Comparison of ENCODE assay signal across 9 mouse cellular contexts in the genomic region with DNA sequence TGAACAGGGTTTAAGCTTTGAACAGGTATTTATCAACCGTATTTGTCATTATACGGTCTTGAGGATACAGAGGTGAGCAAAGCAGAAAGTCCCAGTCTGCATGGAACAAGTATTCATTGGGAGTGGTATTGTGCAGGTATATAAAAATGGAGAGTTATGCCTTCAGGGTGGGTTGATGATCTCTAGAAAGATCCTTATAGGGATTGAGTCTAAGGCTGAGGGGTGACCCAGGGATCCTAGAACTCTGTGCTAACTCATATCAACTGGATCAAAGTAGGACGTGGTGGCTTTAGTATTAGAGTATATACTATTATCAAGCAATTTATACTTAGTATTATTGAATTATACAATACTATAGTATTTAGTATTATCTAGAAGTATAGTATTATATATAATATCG.
DNase-seq lines count a peak whose midpoint lies in the region; ATAC-seq and TF ChIP-seq lines count a peak whose summit lies in the region.
"Had no signal": no experiment of that assay in that cellular context is flagged by ENCODE, and none has a peak within 500 bp of the region (broad histone marks: within the 10 kb centered on the region; RNA-seq: fewer than 3 reads in every experiment).

No protein-coding gene starts in this region.

- no peak for ATAC-seq in limb, embryonic 12.5 days (ENCODE audit: insufficient number of reproducible peaks, insufficient read depth, low FRiP score, low TSS enrichment, low read depth)
- peak; percentile 2; the same call in 1 of the 2 replicates for ATAC-seq in forebrain, postnatal 0 days
- ATAC-seq in limb, embryonic 13.5 days (ENCODE audit: low FRiP score, low read depth): no peak
- ATAC-seq in neural tube, embryonic 15.5 days (ENCODE audit: low FRiP score): peak; percentile 50

- H3K4me1 ChIP-seq in limb, embryonic 12.5 days (replicated peaks): no peaks in the 10 kb centered on the region
- peaks cover 6% of the 10 kb centered on the region; the same call in 1 of the 2 replicates for H3K4me1 ChIP-seq in limb, embryonic 10.5 days
- H3K4me1 ChIP-seq in forebrain, postnatal 0 days (ENCODE audit: insufficient read depth): peaks cover 16% of the 10 kb centered on the region; the same call in 1 of the 2 replicates
- peaks cover 6% of the 10 kb centered on the region; the same call in 1 of the 2 replicates for H3K4me1 ChIP-seq in limb, embryonic 13.5 days
- H3K4me1 ChIP-seq in neural tube, embryonic 15.5 days: peaks cover 15% of the 10 kb centered on the region
- H3K4me1 ChIP-seq: limb, embryonic 15.5 days had no signal

- no peak overlapping the region for H3K4me3 ChIP-seq in limb, embryonic 12.5 days (replicated peaks)
- no peak overlapping the region for H3K4me3 ChIP-seq in limb, embryonic 10.5 days
- H3K4me3 ChIP-seq in forebrain, postnatal 0 days (ENCODE audit: low read depth, low read length): no peak overlapping the region
- no peak overlapping the region for H3K4me3 ChIP-seq in limb, embryonic 13.5 days
- H3K4me3 ChIP-seq in neural tube, embryonic 15.5 days (replicated peaks): peak overlapping the region; percentile 42; the same call in 1 of the 2 replicates

- peak overlapping the region; percentile 58; the same call in 1 of the 2 replicates for H3K4me2 ChIP-seq in limb, embryonic 12.5 days
- H3K4me2 ChIP-seq in forebrain, postnatal 0 days (ENCODE audit: low read depth): peak overlapping the region; percentile 56
- H3K4me2 ChIP-seq in limb, embryonic 13.5 days (replicated peaks): peak overlapping the region; percentile 61
- peak overlapping the region; percentile 59 for H3K4me2 ChIP-seq in neural tube, embryonic 15.5 days

- H3K9me3 ChIP-seq in limb, embryonic 12.5 days: no peaks in the 10 kb centered on the region
- no peaks in the 10 kb centered on the region for H3K9me3 ChIP-seq in limb, embryonic 10.5 days (replicated peaks)
- H3K9me3 ChIP-seq in forebrain, postnatal 0 days (ENCODE audit: low read length): no peaks in the 10 kb centered on the region
- H3K9me3 ChIP-seq in limb, embryonic 13.5 days: no peaks in the 10 kb centered on the region
- no peaks in the 10 kb centered on the region for H3K9me3 ChIP-seq in neural tube, embryonic 15.5 days (replicated peaks)
- H3K9me3 ChIP-seq: limb, embryonic 15.5 days had no signal

- DNase-seq in limb, embryonic 10.5 days (ENCODE audit: low spot score): no peak
- no peak for DNase-seq in forebrain, postnatal 0 days
- DNase-seq in adrenal gland, adult 8-10 months: no peak
- DNase-seq in left cerebral cortex, adult 11 months (ENCODE audit: low spot score): no peak
- no peak for DNase-seq in cerebellum, postnatal 10 days

- H3K27ac ChIP-seq in limb, embryonic 12.5 days: no peak overlapping the region
- H3K27ac ChIP-seq in limb, embryonic 10.5 days: no peak overlapping the region
- peak overlapping the region; percentile 50; the same call in 1 of the 2 replicates for H3K27ac ChIP-seq in forebrain, postnatal 0 days (ENCODE audit: low read depth, low read length)
- no peak overlapping the region for H3K27ac ChIP-seq in limb, embryonic 13.5 days
- H3K27ac ChIP-seq in neural tube, embryonic 15.5 days (replicated peaks): peak overlapping the region; percentile 81
- H3K27ac ChIP-seq: limb, embryonic 15.5 days had no signal

- H3K9ac ChIP-seq in limb, embryonic 12.5 days (replicated peaks): no peak overlapping the region
- H3K9ac ChIP-seq in forebrain, postnatal 0 days: no peak overlapping the region
- no peak overlapping the region for H3K9ac ChIP-seq in limb, embryonic 13.5 days
- no peak overlapping the region for H3K9ac ChIP-seq in neural tube, embryonic 15.5 days (replicated peaks)
- H3K9ac ChIP-seq: limb, embryonic 15.5 days had no signal

- no peak for TF ChIP-seq CTCF in forebrain, postnatal 0 days (IDR thresholded peaks at IDR 0.05; ENCODE audit: low read depth)

- no peaks in the 10 kb centered on the region for H3K36me3 ChIP-seq in limb, embryonic 12.5 days
- H3K36me3 ChIP-seq in limb, embryonic 10.5 days: no peaks in the 10 kb centered on the region
- H3K36me3 ChIP-seq in forebrain, postnatal 0 days (ENCODE audit: insufficient read depth): no peaks in the 10 kb centered on the region
- H3K36me3 ChIP-seq in limb, embryonic 13.5 days: no peaks in the 10 kb centered on the region
- no peaks in the 10 kb centered on the region for H3K36me3 ChIP-seq in neural tube, embryonic 15.5 days
- H3K36me3 ChIP-seq: limb, embryonic 15.5 days had no signal

- 88% methylated on average over 4 of the region's 4 CpGs for WGBS in limb, embryonic 12.5 days
- 95% methylated on average over 4 of the region's 4 CpGs for WGBS in limb, embryonic 10.5 days
- WGBS in forebrain, postnatal 0 days: 80% methylated on average over 4 of the region's 4 CpGs
- WGBS in limb, embryonic 13.5 days: 87% methylated on average over 4 of the region's 4 CpGs
- 87% methylated on average over 4 of the region's 4 CpGs for WGBS in neural tube, embryonic 15.5 days

- no peaks in the 10 kb centered on the region for H3K27me3 ChIP-seq in limb, embryonic 12.5 days
- no peaks in the 10 kb centered on the region for H3K27me3 ChIP-seq in limb, embryonic 10.5 days (ENCODE audit: low read depth, poor library complexity, severe bottlenecking)
- no peaks in the 10 kb centered on the region for H3K27me3 ChIP-seq in forebrain, postnatal 0 days (ENCODE audit: insufficient read depth, low read length)
- no peaks in the 10 kb centered on the region for H3K27me3 ChIP-seq in limb, embryonic 13.5 days
- H3K27me3 ChIP-seq in neural tube, embryonic 15.5 days (replicated peaks): no peaks in the 10 kb centered on the region
- H3K27me3 ChIP-seq: limb, embryonic 15.5 days had no signal

Comparison
In these comparisons a context has a peak if more than half of its experiments do, and no peak if none do; other contexts are left out.
1. ATAC-seq: peak in forebrain, postnatal 0 days (single experiment) and neural tube, embryonic 15.5 days (single experiment); none in limb, embryonic 12.5 days (single experiment) and limb, embryonic 13.5 days (single experiment).
2. H3K27ac ChIP-seq: peak in forebrain, postnatal 0 days (single experiment) and neural tube, embryonic 15.5 days (single experiment); none in limb, embryonic 12.5 days (single experiment), limb, embryonic 10.5 days (single experiment) and limb, embryonic 13.5 days (single experiment).
3. Peak in every context shown above with its lines, with median percentiles within 50 percentile points of each other: H3K4me2 ChIP-seq.